Mouse (Mus musculus): ENCODE results near the gene Ifi206.
A peak's percentile ranks its signal among the peaks of the same experiment; 100 is the strongest.

Ifi206 gene

GRCm38 (mm10) chr1:173418936-173419621 lies 71.8 kb downstream of the Ifi206 start:
- DNase-seq (ENCODE audit: low read depth), result peak; percentile 70

GRCm38 (mm10) chr1:173418516-173418915 lies 72.3 kb downstream of the Ifi206 start:
- DNase-seq (ENCODE audit: low read depth), result no peak

Measured in 416B (cell line).